Mouse (Mus musculus) heart, embryonic 16.5 days (tissue): ENCODE data around the gene Add3. TPM values are rescaled to one million over a fixed set of nuclear protein-coding genes. Genes with fewer than 3 reads are reported as not detected.

Experiments used
- ATAC-seq: fragments of 200-750 bp; cut with Nextera tagmentation; replicated peaks from 2 replicates; pipeline ENCODE4 v1.8.0; 2017; ENCODE audit warnings: moderate number of reproducible peaks; ENCODE audit not compliant: insufficient read depth, low FRiP score; ENCODE audit errors: extremely low read depth
- H3K27ac ChIP-seq: fragments of 300-500 bp; sonication (generic); 2 replicates; pipeline ENCODE4 v1.5.1; 2014; ENCODE audit warnings: mild to moderate bottlenecking, low read length, control low read depth, moderate library complexity
- H3K27me3 ChIP-seq: fragments of 300-500 bp; sonication (generic); 2 replicates; pipeline ENCODE4 v1.6.1; 2014; ENCODE audit warnings: low read length, mixed read lengths; ENCODE audit not compliant: control insufficient read depth, insufficient read depth
- H3K36me3 ChIP-seq: fragments of 300-500 bp; sonication (generic); 2 replicates; pipeline ENCODE4 v1.6.1; 2014; ENCODE audit not compliant: control insufficient read depth, insufficient read depth
- H3K4me1 ChIP-seq: fragments of 300-500 bp; sonication (generic); 2 replicates; pipeline ENCODE4 v1.6.1; 2014; ENCODE audit warnings: low read length, mixed read lengths; ENCODE audit not compliant: control insufficient read depth, insufficient read depth
- H3K4me2 ChIP-seq: fragments of 300-500 bp; sonication (generic); 2 replicates; pipeline ENCODE4 v1.6.1; 2014; ENCODE audit warnings: low read depth, mild to moderate bottlenecking, control low read depth, low read length
- H3K4me3 ChIP-seq: fragments of 300-500 bp; sonication (generic); 2 replicates; pipeline ENCODE4 v1.5.1; 2014; ENCODE audit warnings: mild to moderate bottlenecking, control low read depth, low read length
- H3K9ac ChIP-seq: fragments of 300-500 bp; sonication (generic); 2 replicates; pipeline ENCODE4 v1.6.1; 2014; ENCODE audit warnings: low read length, control low read depth
- H3K9me3 ChIP-seq: fragments of 300-500 bp; sonication (generic); replicated peaks from 2 replicates; pipeline ENCODE4 v1.6.1; 2016; ENCODE audit warnings: low read length; ENCODE audit not compliant: control insufficient read depth
- WGBS: fragments of 180-500 bp; shearing (Covaris S2); extraction: QIAGEN DNeasy Blood & Tissue Kit; methylation state at CpG from one replicate; pipeline ENCODE4 v1.1.7; 2014; 5-methylcytosine and 5-hydroxymethylcytosine counted together
- polyA plus RNA-seq: library from polyadenylated mRNA; unstranded; fragments of >200 nt; fragmentation: Nextera tagmentation; extraction: Ambion mirVana; gene quantifications from 2 replicates; pipeline ENCODE4 v1.2.1, GENCODE M21; 2015

Gene Add3
- polyA plus RNA-seq, 1 experiment from 2014 or later: 107 TPM

GRCm38 (mm10) chr19:53259541-53259940, 119.3 kb downstream of the Add3 start:
- no peak overlapping the region for H3K4me3 ChIP-seq
- H3K9me3 ChIP-seq: peaks cover 6% of the 10 kb centered on the region
- ATAC-seq: no peak
- H3K9ac ChIP-seq: no peak overlapping the region
- peaks cover 20% of the 10 kb centered on the region for H3K4me1 ChIP-seq
- H3K36me3 ChIP-seq: no peaks in the 10 kb centered on the region
- H3K4me2 ChIP-seq: no peak overlapping the region
- 59% methylated on average over 5 of the region's 5 CpGs for WGBS
- H3K27ac ChIP-seq: no peak overlapping the region
- no peaks in the 10 kb centered on the region for H3K27me3 ChIP-seq

DNA sequence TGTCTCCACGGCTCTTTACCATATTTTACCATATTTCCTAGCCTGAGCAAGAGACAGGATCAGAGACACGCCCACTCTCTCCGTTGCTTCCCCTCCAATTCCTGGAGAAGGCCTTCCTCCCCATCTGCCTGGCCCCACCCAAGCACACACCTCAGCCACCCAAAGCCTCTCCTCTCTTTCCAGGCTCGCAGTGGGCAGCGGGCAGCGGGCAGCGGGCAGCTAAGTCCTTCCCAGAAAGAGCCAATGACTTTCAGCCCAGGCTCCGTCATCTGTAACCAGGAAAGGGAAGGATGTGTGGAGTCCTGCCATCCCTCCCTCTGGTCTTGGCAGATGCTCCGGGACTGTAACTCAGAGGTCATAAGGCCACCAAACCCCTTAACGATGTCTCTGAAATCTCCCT, 120.0 kb downstream of the Add3 start:
- Histone ChIP-seq H3K4me3 (no peak overlapping the region), H3K9ac (no peak overlapping the region), H3K9me3 (peaks cover 6% of the 10 kb centered on the region), H3K4me1 (peaks cover 24% of the 10 kb centered on the region), H3K36me3 (no peaks in the 10 kb centered on the region), H3K4me2 (no peak overlapping the region), H3K27me3 (no peaks in the 10 kb centered on the region), H3K27ac (no peak overlapping the region)
- WGBS: 75% methylated on average over 10 of the region's 10 CpGs
- ATAC-seq: no peak

DNA sequence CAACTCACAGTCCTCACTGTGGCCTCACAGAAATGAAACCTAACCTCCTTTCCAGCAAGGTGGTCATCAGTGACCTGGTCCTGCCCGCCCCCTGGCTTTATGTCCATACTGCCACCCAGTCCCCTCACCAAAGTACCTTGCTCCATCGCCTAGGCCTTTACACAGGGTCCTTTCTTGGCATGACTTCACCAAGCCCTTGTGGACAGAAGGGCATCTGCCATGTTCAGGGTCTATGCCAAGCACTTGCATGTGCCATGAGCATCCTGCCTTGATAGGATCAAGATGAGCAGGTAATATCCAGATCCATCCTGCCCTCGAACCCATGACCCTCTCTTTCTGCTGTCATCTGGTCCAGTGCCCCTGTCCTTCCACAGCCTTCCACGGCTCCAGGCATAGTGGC, 120.6 kb downstream of the Add3 start:
- peaks cover 28% of the 10 kb centered on the region for H3K4me1 ChIP-seq
- no peak overlapping the region for H3K9ac ChIP-seq
- H3K27me3 ChIP-seq: no peaks in the 10 kb centered on the region
- no peak overlapping the region for H3K4me2 ChIP-seq
- H3K9me3 ChIP-seq: peaks cover 6% of the 10 kb centered on the region
- no peak overlapping the region for H3K27ac ChIP-seq
- H3K36me3 ChIP-seq: no peaks in the 10 kb centered on the region
- H3K4me3 ChIP-seq: no peak overlapping the region
- 79% methylated on average over 4 of the region's 4 CpGs for WGBS
- ATAC-seq: no peak

GRCm38 (mm10) chr19:53262061-53262460, 121.8 kb downstream of the Add3 start:
- no peak for ATAC-seq
- H3K4me1 ChIP-seq: peaks cover 22% of the 10 kb centered on the region
- H3K9me3 ChIP-seq: no peaks in the 10 kb centered on the region
- 76% methylated on average over 7 of the region's 7 CpGs for WGBS
- H3K4me3 ChIP-seq: no peak overlapping the region
- H3K36me3 ChIP-seq: no peaks in the 10 kb centered on the region
- H3K27ac ChIP-seq: no peak overlapping the region
- no peaks in the 10 kb centered on the region for H3K27me3 ChIP-seq
- H3K4me2 ChIP-seq: no peak overlapping the region
- no peak overlapping the region for H3K9ac ChIP-seq

- Histone ChIP-seq H3K4me3 (no peak overlapping the region), H3K9me3 (no peaks in the 10 kb centered on the region), H3K27me3 (no peaks in the 10 kb centered on the region), H3K9ac (no peak overlapping the region), H3K27ac (no peak overlapping the region), H3K4me1 (peaks cover 8% of the 10 kb centered on the region; the same call in 1 of the 2 replicates), H3K4me2 (no peak overlapping the region), H3K36me3 (no peaks in the 10 kb centered on the region)
- no peak for ATAC-seq
- 33% methylated on average over 22 of the region's 23 CpGs for WGBS
Observed at GRCm38 (mm10) chr19:53263859-53264733, 123.9 kb downstream of the Add3 start.

- Histone ChIP-seq H3K36me3 (no peaks in the 10 kb centered on the region), H3K27ac (no peak overlapping the region), H3K4me2 (no peak overlapping the region), H3K4me3 (no peak overlapping the region), H3K9me3 (no peaks in the 10 kb centered on the region), H3K9ac (no peak overlapping the region), H3K4me1 (peaks cover 8% of the 10 kb centered on the region; the same call in 1 of the 2 replicates), H3K27me3 (no peaks in the 10 kb centered on the region)
- ATAC-seq: no peak
- 55% methylated on average over 12 of the region's 12 CpGs for WGBS
Observed at GRCm38 (mm10) chr19:53264821-53265727, 124.8 kb downstream of the Add3 start.

GRCm38 (mm10) chr19:53267305-53267704, 127.1 kb downstream of the Add3 start:
- 86% methylated on average over 9 of the region's 9 CpGs for WGBS
- Histone ChIP-seq H3K27ac (no peak overlapping the region), H3K36me3 (no peaks in the 10 kb centered on the region), H3K27me3 (no peaks in the 10 kb centered on the region), H3K9ac (no peak overlapping the region), H3K4me2 (no peak overlapping the region), H3K4me3 (no peak overlapping the region), H3K4me1 (peaks cover 8% of the 10 kb centered on the region; the same call in 1 of the 2 replicates), H3K9me3 (no peaks in the 10 kb centered on the region)
- no peak for ATAC-seq

DNA sequence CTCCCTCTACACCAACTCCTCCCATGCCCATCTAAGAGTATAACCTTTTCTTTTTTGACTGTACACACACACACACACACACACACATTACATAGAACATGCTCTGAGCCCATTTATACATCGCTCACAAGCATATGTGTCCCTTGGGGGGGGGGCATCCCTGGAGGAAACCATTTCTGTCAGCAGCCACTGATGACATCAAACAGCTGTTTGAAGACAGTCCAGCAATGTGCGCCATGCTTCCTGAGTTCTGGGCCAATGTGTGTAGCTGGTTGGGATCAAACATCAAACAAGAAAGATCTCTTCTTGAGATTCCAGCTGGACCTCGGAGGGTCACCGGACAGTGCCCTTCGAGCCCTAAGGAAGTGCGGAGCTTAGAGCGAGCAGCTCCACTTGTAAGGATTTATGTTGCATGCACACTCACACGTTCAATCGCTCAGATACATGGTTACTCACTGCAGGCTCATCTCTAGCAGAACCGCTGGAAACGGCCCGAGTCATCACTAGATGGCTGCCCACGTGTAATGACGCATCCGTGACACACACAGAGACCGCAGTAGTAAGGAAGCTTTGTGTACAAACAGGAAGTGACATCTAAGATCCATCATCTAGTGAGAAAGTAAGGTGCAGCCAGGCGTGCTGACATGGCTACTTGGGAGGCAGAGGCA, 132.9 kb downstream of the Add3 start:
- Histone ChIP-seq H3K4me2 (no peak overlapping the region), H3K9ac (no peak overlapping the region), H3K4me1 (peaks cover 10% of the 10 kb centered on the region), H3K4me3 (no peak overlapping the region), H3K36me3 (no peaks in the 10 kb centered on the region), H3K9me3 (no peaks in the 10 kb centered on the region), H3K27me3 (no peaks in the 10 kb centered on the region), H3K27ac (no peak overlapping the region)
- WGBS: 75% methylated on average over 17 of the region's 17 CpGs
- ATAC-seq: no peak
